Mouse (Mus musculus): Measurements from ENCODE around the gene Mtmr12.

The Mtmr12 gene

DNA sequence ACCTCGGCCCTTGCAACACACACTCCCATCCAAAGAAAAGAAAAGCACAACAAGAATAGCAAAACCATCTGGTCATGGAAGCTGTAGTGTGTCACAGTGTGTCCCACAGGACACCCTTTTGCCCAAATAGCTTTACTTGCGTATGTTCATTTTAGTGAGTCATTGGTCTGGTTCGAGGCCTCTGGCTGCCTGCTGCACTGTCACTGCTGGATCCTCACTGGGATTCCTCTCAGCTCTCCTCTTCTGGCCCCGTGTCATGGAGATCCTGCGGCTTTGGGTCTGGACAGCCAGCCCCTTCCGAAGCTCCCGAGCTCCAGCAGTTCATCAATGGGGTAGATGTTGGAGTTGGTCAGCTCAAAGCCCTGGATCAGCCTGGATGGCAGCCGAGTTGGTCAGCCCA, 113.6 kb downstream of the Mtmr12 start:
- in situ Hi-C loops (cut with MboI; ENCODE audit: low sequenced_read_pairs), result no loop called here

DNA sequence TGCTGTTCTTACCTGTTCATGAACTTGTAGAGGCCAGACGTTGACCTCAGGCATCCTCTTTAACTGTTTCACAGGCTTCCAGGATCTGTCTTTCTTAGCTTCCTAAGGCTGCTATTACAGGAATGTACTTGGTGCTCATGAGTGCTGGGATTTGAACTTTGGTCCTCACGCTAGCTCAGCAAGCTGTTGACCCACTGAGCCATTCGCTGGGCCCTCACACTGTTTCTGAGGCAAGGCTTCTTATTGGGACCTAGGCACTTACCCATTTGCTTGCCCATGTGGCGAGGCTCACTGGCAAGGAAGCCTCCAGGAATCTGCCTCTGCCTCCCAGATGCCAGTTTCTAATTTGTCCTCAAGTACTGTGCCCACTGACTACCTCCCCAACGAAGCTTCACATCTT, 115.1 kb downstream of the Mtmr12 start:
- in situ Hi-C loops (cut with MboI; ENCODE audit: low sequenced_read_pairs), result no loop called here

DNA sequence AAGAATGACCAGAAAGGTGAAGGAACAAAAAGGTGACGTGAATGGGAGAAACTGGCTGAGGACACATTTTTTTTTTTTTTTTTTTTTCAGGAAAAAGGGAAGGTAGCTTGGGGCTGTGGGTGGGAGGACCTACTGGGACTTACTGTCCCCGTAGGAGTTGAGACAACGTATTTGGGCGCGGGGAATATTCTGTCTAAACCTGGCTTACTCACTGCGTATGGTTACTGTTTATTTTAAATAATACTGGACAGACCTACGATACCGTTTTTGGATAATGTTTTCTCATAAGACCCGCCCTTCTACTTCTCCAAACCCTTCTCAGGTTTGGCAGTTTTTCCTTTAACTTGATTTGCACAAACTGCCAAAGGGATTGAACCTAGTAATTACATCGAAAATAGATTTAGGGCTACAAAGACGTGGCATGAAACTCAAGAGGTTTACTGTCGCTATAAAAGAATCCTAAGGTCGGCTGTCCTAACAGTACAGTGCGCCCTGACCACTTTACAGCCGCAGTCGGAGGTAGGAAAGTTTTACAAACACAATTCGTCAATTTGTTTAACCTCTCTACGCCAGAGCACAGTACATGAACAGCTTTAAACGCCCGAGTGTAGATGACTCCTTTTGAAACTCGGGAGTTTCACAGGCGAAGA, 115.7 kb downstream of the Mtmr12 start:
- in situ Hi-C loops (cut with MboI; ENCODE audit: low sequenced_read_pairs), result no loop called here

DNA sequence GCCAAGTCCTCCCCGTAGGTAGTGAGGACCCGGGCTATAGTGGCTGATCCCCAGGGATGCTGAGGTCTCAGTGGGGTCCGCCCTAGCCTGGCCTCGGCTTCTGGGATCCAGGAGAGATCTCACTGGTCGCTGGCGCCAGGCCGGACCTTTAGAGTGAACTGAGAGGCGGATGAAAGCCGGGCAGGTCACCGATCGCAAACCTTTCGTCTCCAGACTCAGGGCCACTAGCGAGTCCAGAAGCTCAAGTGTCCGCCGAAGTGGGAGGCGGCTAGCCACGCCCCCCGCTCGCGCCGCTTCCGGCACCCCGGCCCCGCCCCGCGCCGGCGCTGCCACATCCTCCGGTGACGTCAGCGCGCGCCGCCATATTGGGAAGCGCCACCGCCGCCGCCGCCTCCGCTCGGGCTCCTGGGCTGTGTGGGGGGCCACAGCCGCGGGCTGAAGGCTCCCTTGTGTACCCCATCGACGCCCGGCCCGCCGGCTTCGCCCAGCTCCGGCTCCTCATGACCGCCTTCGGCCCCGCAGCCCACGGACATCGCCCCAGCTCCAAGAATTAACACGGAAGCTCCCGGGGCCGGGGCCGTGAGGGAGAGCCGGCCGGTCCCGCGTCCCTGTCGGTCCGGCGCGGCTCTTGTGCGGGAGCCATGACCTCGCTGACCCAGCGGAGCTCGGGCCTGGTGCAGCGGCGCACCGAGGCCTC, 116.4 kb downstream of the Mtmr12 start, which contains the start of gene Golph3:
Gene Golph3 (plus strand): TSS at position 360 of the 697 bp plus-strand sequence.
- in situ Hi-C loops (cut with MboI; ENCODE audit: low sequenced_read_pairs), result no loop called here

DNA sequence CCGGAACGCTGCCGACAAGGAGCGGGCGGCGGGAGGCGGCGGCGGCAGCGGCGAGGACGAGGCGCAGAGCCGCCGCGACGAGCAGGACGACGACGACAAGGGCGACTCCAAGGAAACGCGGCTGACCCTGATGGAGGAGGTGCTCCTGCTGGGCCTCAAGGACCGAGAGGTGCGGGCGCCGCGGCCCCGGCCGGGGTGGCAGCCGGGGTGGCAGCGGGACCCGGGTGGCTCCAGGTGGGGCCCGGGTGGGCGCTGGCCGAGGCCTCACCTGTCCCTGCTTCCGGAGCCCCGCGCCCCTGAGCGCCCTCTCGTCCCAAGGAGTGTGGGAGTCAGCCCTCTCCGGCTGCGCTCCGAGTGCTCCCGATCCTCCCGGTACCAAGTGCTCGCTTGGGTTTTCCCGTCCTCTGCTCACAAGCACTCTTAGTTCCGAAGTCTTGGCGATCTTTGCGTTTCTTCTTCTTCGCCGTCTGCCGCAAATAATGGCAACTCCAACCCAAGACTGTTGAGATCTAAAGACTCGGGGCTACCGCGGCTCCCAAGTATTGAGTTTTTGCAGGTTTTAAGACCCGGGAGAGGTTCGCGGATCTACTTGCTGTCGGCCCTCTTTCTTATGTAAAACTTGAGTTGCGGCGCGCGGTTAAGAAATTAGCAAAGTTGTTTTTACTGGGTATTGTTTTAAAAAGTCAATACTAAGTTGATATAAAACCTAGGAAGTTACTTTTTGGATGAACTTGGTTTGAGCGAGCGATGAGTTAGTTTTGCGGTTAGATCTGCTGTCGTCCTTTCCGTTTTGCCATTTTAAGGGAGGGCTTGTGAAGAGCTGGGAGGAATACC, 117.2 kb downstream of the Mtmr12 start, which contains the start of gene 1810049J17Rik:
Gene 1810049J17Rik (minus strand): TSS at position 112 of the 834 bp plus-strand sequence.
- in situ Hi-C loops (cut with MboI; ENCODE audit: low sequenced_read_pairs), result no loop called here

DNA sequence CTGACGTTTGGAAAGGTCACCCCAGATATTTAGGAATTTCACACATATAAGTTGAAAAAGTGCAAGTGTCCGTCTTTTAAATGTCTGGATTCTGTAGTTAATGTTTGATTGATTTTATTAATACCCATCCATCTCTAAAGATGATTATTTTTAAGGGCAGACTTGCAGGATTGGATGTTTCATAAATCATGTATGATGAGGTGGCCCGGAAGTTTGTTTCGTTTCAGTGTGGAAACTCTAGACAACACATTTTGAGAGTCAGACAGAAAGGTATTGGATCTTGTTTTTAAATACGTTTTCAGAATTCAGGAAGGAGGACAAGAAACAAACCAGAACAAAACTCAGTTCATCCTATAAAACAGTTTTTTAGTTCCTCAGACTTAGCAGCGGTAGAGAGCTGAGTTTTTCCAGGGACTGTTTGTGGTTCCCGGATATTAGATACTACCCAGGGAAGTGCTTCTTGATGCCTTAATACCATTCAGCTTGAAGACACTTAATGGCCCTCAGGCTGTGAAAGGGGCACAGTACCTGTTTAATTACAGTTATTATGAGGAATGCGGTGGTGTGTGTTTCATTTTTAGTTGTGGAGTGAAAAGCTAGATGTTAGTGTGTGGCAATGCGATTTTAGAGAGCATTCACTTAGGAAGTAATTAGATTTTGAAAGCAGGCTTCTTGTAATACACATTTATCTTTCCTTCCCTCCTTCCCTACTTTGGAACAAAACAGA, 118.0 kb downstream of the Mtmr12 start:
- in situ Hi-C loops (cut with MboI; ENCODE audit: low sequenced_read_pairs), result no loop called here
